Mouse (Mus musculus) adrenal gland, adult 2 months (tissue): ENCODE data around the gene Crocc2. TPM values are rescaled to one million over a fixed set of nuclear protein-coding genes. Genes with fewer than 3 reads are reported as not detected.

Experiments
- DNase-seq: peaks from one replicate; pipeline ENCODE4 v3.0.0; 2021
- long read RNA-seq: library from polyadenylated mRNA; stranded (forward); transcript quantifications from one replicate; pipeline ENCODE4 v2.0.0, GENCODE M21; 2021
- polyA plus RNA-seq: library from polyadenylated mRNA; depleted of rRNA; stranded (reverse); fragments of >200 nt; gene quantifications from 2 replicates; pipeline ENCODE4 v1.2.3, GENCODE M21; 2012; rRNA removed
- total RNA-seq, 2 experiments: library from RNA; stranded (reverse); gene quantifications; 2 replicates each; pipeline ENCODE4 v1.2.3; 2021

Crocc2 gene
- total RNA-seq = not detected
- polyA plus RNA-seq = 0.02 TPM in 1 of 2 replicates, not detected in the other
- long read RNA-seq = 0 reads

GRCm38 (mm10) chr1:93168295-93168775 lies at the start of gene Crocc2:
Gene Crocc2 (plus strand): TSS chr1:93168725.
- no peak for DNase-seq

- DNase-seq = no peak
Observed at GRCm38 (mm10) chr1:93118816-93119215, 49.7 kb upstream of the Crocc2 start.

GRCm38 (mm10) chr1:93123179-93123854 lies 45.2 kb upstream of the Crocc2 start:
- DNase-seq = no peak

GRCm38 (mm10) chr1:93124066-93124465 lies 44.5 kb upstream of the Crocc2 start:
- peak; percentile 43 for DNase-seq

- DNase-seq = no peak
Observed at GRCm38 (mm10) chr1:93125256-93125655, 43.3 kb upstream of the Crocc2 start.

GRCm38 (mm10) chr1:93128209-93128608 lies 40.3 kb upstream of the Crocc2 start:
- peak; percentile 16 for DNase-seq

- DNase-seq = peak; percentile 45
Observed at GRCm38 (mm10) chr1:93128710-93129349, 39.7 kb upstream of the Crocc2 start.

- no peak for DNase-seq
Observed at GRCm38 (mm10) chr1:93130242-93130983, 38.1 kb upstream of the Crocc2 start.

GRCm38 (mm10) chr1:93132676-93133075 lies 35.8 kb upstream of the Crocc2 start:
- DNase-seq = no peak

- no peak for DNase-seq
Observed at GRCm38 (mm10) chr1:93135036-93135526, 33.4 kb upstream of the Crocc2 start, which contains the start of gene Agxt. Gene Agxt (plus strand): TSS chr1:93135240.

- DNase-seq = peak; percentile 15
Observed at GRCm38 (mm10) chr1:93138534-93138933, 30.0 kb upstream of the Crocc2 start.

- DNase-seq = no peak
Observed at GRCm38 (mm10) chr1:93139713-93140112, 28.8 kb upstream of the Crocc2 start.

GRCm38 (mm10) chr1:93142871-93143270 lies 25.7 kb upstream of the Crocc2 start:
- DNase-seq = peak; percentile 35

GRCm38 (mm10) chr1:93144176-93144575 lies 24.3 kb upstream of the Crocc2 start:
- DNase-seq = no peak

- no peak for DNase-seq
Observed at GRCm38 (mm10) chr1:93150907-93151661, 17.4 kb upstream of the Crocc2 start.

GRCm38 (mm10) chr1:93157566-93157965 lies 11.0 kb upstream of the Crocc2 start:
- DNase-seq = no peak

GRCm38 (mm10) chr1:93158916-93159315 lies 9.6 kb upstream of the Crocc2 start:
- DNase-seq = no peak

- peak; percentile 25 for DNase-seq
Observed at GRCm38 (mm10) chr1:93159566-93160500, 8.7 kb upstream of the Crocc2 start.

- no peak for DNase-seq
Observed at GRCm38 (mm10) chr1:93160501-93161133, 7.9 kb upstream of the Crocc2 start, which contains the start of gene 2310007B03Rik. Gene 2310007B03Rik (minus strand): TSS chr1:93160948.

GRCm38 (mm10) chr1:93161350-93161749 lies 7.2 kb upstream of the Crocc2 start:
- no peak for DNase-seq
